Mouse (Mus musculus): ENCODE results near the gene Gnaq.

Gene Gnaq

DNA sequence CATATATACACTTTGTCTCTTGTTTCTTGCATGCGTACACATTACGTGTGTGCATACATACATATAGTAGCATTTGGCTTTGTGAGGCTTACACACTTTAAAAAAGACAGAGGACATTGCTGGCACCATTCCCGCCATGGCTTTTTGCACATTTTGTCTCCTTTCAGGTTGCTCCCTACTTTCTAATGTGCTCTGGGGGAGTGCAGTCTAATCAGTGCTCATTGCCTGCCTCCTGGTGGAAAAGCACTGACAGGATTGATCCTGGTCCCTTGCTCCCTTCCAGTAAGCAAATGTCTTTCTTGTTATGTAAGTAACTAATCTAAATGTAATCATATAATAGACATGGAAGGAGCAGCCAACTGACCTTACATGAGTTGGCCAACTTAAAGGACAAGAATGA lies 65.5 kb downstream of the Gnaq start:
- no peak for DNase-seq (ENCODE audit: low spot score in 2 of 2)

- DNase-seq (ENCODE audit: low spot score in 2 of 2) = no peak
Measured at GRCm38 (mm10) chr19:16201356-16201755, 68.7 kb downstream of the Gnaq start.

DNA sequence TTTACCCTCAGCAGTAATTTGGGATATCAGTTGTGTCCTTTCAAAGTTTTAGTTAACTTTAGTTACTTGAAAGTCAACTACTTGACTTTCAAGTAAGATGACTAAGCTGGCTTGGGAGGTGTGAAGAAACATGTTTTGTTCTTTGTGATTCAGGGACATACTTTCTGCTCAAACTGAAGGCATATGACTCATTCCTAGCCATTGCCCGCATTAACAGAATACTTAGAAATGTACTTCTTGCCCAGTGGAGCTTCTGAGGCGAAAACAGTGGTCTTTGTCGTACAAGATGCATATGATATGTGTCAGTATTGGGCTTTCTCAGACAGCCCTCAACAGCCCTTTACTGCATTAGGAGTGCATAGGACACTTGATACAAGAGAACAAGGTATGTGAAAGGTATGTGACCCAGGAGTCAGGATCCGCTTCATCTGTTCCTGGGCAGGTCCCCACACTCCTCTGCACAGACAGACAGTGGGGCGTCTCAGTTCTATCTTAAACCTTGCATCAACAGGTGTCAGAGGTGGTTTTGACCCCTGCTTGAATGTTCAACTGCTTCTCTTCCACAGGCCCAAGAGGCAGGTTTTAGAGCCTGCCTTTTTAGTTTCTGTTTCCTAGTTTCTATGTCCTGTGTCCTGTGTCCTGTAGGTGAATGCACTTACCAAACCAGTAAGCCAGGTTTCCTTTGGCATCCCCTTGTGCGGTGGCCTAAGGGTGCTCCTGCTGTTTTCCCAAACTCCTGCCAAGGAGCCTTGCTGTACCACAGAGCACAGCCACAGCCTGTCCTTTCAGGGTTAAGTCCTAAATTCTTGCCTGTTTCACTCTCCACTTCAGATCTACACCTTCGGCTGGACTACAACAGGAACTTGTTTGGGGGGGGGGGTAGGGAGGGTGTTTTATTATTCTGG lies 72.4 kb downstream of the Gnaq start:
- DNase-seq (ENCODE audit: low spot score in 2 of 2) = no peak

- no peak for DNase-seq (ENCODE audit: low spot score in 2 of 2)
Measured at GRCm38 (mm10) chr19:16209616-16210015, 77.0 kb downstream of the Gnaq start.

- no peak for DNase-seq (ENCODE audit: low spot score in 2 of 2)
Measured at GRCm38 (mm10) chr19:16214946-16215345, 82.3 kb downstream of the Gnaq start.

- DNase-seq (ENCODE audit: low spot score in 2 of 2) = no peak
Measured at GRCm38 (mm10) chr19:16215430-16216016, 82.9 kb downstream of the Gnaq start.

- DNase-seq (ENCODE audit: low spot score in 2 of 2) = no peak
Measured at GRCm38 (mm10) chr19:16219978-16220377, 87.3 kb downstream of the Gnaq start.

GRCm38 (mm10) chr19:16222526-16222925 lies 89.9 kb downstream of the Gnaq start:
- DNase-seq (ENCODE audit: low spot score in 2 of 2) = no peak

DNA sequence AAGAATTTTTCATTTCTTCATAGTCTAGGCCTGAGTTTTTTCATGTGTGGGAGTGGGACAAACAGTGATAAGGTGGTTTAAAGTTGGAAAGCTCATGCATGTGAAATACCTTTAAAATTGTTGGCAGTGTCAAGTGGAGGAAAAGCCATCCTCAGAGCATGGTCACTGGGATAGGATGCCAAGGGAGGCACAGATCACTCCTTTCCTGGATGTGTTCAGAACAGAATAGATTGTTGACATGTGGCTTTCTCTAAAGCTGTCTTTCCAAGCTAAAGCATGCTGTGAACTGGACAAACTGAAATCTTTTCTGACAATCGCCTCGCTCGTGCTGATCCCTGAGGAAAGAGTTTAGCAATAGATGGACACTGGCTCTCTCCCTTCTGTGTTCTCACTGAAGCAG lies 90.5 kb downstream of the Gnaq start:
- no peak for DNase-seq (ENCODE audit: low spot score in 2 of 2)

- no peak for DNase-seq (ENCODE audit: low spot score in 2 of 2)
Measured at GRCm38 (mm10) chr19:16224831-16225230, 92.2 kb downstream of the Gnaq start.

DNA sequence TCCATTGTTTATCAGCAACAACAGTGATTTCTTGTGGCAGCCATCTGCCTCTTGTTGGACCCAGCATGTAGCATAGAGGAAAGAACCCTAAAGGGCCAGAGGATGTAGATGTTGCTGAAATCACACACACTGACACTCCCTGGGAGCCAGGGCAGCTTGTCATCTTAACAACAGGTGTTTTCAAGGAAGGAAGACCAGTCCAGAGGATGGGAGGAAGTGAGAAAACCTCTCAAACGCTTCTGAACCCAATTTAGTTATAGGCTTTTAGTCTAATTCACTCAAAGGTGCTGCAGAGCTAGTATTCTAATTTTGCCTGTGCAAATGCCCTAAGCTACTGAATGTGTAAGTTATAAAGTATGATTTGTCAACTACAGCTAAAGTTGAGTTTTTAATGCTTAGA lies 99.0 kb downstream of the Gnaq start:
- DNase-seq (ENCODE audit: low spot score in 2 of 2) = no peak

DNA sequence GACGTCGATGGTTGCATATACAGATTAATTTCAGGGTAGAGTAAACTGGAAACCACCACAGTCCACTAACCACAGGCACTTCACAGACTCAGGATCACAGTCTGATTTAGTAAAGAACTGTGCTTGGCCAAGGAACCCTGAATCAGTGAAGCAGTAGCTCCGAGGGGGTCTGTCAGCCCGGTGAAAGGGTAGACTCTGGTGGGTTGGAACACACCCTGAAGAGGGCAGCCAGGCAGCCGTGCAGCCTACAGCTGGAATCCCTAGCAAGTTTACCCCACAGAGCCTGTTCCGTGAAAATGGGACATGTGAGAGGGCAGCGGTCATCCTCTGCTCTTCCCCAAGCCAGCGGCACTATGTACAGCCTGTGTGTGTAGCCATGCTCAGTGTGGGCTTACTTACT lies 103.0 kb downstream of the Gnaq start:
- no peak for DNase-seq (ENCODE audit: low spot score in 2 of 2)

- no peak for DNase-seq (ENCODE audit: low spot score in 2 of 2)
Measured at GRCm38 (mm10) chr19:16237034-16237433, 104.4 kb downstream of the Gnaq start.

DNA sequence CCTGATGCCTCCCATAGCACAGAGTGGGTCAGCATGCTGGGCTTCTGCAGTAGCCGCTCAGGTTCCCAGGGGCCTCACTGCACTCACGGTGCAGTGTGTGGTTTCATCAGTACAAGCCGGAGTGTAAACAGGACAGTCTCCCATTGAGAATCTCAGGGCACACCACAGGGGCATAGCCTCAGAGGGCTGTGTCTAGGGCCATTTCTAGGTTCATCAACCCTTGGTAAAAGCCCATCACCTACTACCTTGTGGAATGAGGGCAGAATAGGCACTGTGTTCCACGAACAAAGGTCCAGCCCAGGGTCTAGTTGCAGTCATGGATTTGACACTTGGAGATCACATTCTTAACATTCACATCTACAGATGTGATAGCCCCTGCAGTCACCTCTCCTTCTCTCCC lies 105.4 kb downstream of the Gnaq start:
- DNase-seq (ENCODE audit: low spot score in 2 of 2) = no peak

DNA sequence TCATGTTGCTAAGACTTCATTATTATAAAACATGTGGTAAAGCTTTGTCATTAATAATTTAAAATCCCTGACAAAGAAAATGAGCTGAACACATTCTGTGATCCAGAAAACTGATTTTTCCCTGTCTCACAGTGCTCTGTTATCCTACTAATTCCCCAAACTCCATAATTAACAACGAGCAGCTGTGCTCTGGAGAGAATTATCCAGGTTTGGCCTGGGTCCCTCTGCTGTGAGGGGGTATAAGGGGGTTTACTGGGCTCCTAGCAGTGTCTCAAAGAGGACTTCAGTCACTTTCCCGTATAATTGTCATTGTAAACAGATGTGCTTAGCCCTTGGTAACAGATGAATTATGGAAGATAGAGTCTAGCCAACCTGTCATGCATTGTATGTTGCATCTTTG lies 105.9 kb downstream of the Gnaq start:
- DNase-seq (ENCODE audit: low spot score in 2 of 2) = no peak

DNA sequence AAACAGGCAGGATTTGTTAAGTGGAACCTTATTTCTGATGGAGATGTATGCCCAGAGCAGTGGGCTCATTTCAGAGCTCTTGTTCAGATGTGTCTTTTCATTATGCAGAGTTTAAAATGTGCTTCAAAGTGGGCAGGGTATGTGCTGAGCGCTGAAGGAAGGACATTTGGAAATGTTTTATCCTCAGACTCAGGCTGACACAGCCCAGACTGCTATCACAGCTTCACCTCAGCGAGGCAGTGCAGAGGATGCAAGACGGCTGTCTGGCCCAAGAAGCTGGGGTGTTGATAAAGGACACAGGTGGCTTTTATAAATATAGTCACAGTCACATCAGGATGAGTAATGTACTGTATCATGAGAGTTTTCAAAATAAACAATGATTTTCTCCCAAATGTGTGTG lies 110.1 kb downstream of the Gnaq start:
- DNase-seq (ENCODE audit: low spot score in 2 of 2) = no peak

- DNase-seq (ENCODE audit: low spot score in 2 of 2) = no peak
Measured at GRCm38 (mm10) chr19:16249025-16249424, 116.4 kb downstream of the Gnaq start.

DNA sequence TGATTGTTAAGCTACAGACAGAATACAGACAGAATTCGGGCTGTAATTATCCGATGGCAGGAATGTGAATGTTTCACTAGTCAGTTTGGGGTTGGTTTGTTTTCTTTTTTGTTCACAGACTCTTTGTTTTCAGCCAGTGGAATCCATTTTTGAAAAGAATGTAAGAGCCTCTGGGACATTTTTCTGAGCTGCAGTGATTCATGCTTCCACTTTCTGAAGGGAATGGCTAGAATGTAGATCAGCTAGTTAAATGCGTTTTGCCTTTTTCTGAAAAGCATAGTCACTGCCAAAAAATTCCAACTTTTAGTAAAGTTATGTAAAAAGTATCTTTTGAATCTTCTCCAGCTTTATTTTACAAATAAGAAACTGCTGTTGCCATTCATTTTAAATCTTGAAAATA lies 118.3 kb downstream of the Gnaq start:
- DNase-seq (ENCODE audit: low spot score in 2 of 2) = no peak

DNA sequence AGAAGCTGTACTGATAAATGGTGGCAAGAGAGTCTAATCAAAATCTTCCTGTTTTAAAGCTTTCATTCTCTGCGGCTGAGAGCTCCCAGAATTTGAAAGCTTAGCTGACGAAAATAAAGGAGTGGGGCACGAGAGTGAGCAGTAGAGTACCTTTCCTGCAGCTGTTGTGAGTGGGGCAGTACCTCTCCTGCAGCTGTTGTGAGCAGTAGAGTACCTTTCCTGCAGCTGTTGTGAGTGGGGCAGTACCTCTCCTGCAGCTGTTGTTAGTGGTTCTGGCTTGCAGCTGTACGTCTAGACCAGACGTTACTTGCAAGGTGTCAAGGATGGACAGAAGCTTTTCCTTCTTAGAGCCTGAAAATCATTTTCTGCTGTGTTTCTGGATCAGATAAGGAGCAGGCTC lies 119.2 kb downstream of the Gnaq start:
- DNase-seq (ENCODE audit: low spot score in 2 of 2) = no peak

- no peak for DNase-seq (ENCODE audit: low spot score in 2 of 2)
Measured at GRCm38 (mm10) chr19:16252696-16253095, 120.1 kb downstream of the Gnaq start.

GRCm38 (mm10) chr19:16254881-16255280 lies 122.2 kb downstream of the Gnaq start:
- no peak for DNase-seq (ENCODE audit: low spot score in 2 of 2)

GRCm38 (mm10) chr19:16255294-16255693 lies 122.7 kb downstream of the Gnaq start:
- no peak for DNase-seq (ENCODE audit: low spot score in 2 of 2)

DNA sequence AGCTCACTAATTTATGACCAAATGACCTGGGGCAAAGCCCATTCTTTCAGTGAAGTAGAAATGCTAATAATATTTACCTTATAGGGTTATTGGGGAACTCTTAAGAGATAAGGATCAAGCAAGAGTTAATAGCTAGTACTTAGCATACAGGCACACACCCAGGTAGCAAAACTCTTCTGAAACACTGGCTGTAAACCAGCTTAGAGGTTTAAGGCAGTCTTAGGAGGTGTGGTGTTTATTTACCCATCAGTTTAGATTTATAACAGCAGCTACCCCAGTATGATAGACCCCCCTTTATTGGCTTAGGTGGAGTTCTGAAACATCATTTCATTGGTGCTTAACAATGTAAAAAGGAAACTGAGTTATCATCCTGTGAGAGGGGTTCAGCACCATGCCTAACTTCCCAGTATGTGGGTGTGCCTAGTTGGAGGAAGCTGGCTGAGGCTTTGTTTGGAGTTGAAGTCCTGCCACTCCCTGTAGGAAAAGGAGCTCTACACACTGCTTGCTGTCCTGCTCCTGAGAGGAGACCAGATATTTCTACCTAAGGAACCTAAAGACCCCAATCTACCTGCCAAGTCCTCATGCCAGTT lies 126.2 kb downstream of the Gnaq start:
- DNase-seq (ENCODE audit: low spot score in 2 of 2) = no peak

Data from thymus, postnatal 10 days (tissue).